Mouse (Mus musculus): Measurements from ENCODE around the gene Bnc2.

- TF ChIP-seq CTCF (IDR thresholded peaks at IDR 0.05; ENCODE audit: low read depth) (no peak), EP300 (IDR thresholded peaks at IDR 0.05; ENCODE audit: low read depth) (no peak)
Measured at GRCm38 (mm10) chr4:84651786-84652185, 23.3 kb downstream of the Bnc2 start.
